Mouse (Mus musculus) midbrain, embryonic 12.5 days (tissue): ENCODE measurements around the gene Eif3k. TPM values are rescaled to one million over a fixed set of nuclear protein-coding genes. Genes with fewer than 3 reads are reported as not detected.

Experiments
- ATAC-seq: fragments of 200-750 bp; cut with Nextera tagmentation; 2 replicates; pipeline ENCODE4 v1.8.0; 2017; ENCODE audit warnings: low read depth, moderate TSS enrichment, moderate library complexity; ENCODE audit not compliant: low FRiP score
- H3K27ac ChIP-seq: fragments of 300-500 bp; sonication (generic); replicated peaks from 2 replicates; pipeline ENCODE4 v1.5.1; 2016; ENCODE audit warnings: mild to moderate bottlenecking
- H3K27me3 ChIP-seq: fragments of 300-500 bp; sonication (generic); 2 replicates; pipeline ENCODE4 v1.6.1; 2016; ENCODE audit warnings: mild to moderate bottlenecking
- H3K36me3 ChIP-seq: fragments of 300-500 bp; sonication (generic); 2 replicates; pipeline ENCODE4 v1.6.1; 2016
- H3K4me1 ChIP-seq: fragments of 300-500 bp; sonication (generic); 2 replicates; pipeline ENCODE4 v1.6.1; 2016
- H3K4me2 ChIP-seq: fragments of 300-500 bp; sonication (generic); replicated peaks from 2 replicates; pipeline ENCODE4 v1.6.1; 2016; ENCODE audit warnings: mild to moderate bottlenecking, moderate library complexity
- H3K4me3 ChIP-seq: fragments of 300-500 bp; sonication (generic); 2 replicates; pipeline ENCODE4 v1.5.1; 2016; ENCODE audit warnings: mild to moderate bottlenecking
- H3K9ac ChIP-seq: fragments of 300-500 bp; sonication (generic); replicated peaks from 2 replicates; pipeline ENCODE4 v1.6.1; 2016; ENCODE audit warnings: mild to moderate bottlenecking, moderate library complexity
- H3K9me3 ChIP-seq: fragments of 300-500 bp; sonication (generic); 2 replicates; pipeline ENCODE4 v1.6.1; 2016; ENCODE audit warnings: mild to moderate bottlenecking
- WGBS: fragments of 180-500 bp; shearing (Covaris S2); methylation state at CpG from one replicate; pipeline ENCODE4 v1.1.7; 2016; 5-methylcytosine and 5-hydroxymethylcytosine counted together
- polyA plus RNA-seq: library from polyadenylated mRNA; unstranded; fragments of >200 nt; fragmentation: Nextera tagmentation; extraction: Ambion mirVana; gene quantifications from 2 replicates; pipeline ENCODE4 v1.2.1, GENCODE M21; 2016

The Eif3k gene
- polyA plus RNA-seq, 1 experiment from 2014 or later = 335 TPM

DNA sequence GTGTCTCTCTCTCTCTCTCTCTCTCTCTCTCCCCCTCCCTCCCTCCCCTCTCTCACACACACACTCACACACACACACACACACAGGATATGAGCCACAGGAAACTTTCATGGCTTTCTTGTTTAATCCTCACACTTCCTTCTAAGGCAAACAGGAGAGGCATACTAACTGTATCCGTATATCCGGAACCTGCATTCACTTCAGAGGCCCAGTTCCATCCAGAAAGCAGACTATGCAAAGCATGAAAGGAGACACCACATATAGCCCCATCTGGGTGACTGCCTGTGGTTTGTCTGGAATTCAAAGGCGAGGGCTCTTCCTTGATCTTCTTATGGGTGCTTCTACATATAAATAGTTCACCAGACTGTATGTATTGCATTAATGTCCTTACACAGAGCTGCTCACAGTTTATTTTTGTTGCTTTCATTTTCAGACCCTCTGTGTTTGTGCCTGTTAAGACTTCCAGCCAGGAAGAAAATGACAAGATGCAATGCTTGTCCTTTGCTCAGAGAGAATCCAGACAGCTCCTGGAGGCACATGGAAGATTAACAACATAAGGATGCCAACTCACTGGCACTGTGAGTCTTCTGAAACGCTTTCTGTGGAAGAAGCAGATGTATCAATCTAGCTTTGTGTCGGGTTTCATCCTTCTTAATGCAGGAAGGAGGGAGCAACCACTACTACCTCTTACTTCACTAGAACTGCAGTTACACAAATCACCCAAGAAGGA, 38.0 kb downstream of the Eif3k start:
- H3K4me1 ChIP-seq = peaks cover 39% of the 10 kb centered on the region
- 0 out of 2 replicates have a peak, but pooled peaks cover 3% of the 10 kb centered on the region for H3K36me3 ChIP-seq
- 75% methylated on average over 5 of the region's 5 CpGs for WGBS
- ATAC-seq = no peak
- no peak overlapping the region for H3K9ac ChIP-seq
- H3K4me2 ChIP-seq = no peak overlapping the region
- no peaks in the 10 kb centered on the region for H3K27me3 ChIP-seq
- no peak overlapping the region for H3K4me3 ChIP-seq
- no peaks in the 10 kb centered on the region for H3K9me3 ChIP-seq
- H3K27ac ChIP-seq = no peak overlapping the region

DNA sequence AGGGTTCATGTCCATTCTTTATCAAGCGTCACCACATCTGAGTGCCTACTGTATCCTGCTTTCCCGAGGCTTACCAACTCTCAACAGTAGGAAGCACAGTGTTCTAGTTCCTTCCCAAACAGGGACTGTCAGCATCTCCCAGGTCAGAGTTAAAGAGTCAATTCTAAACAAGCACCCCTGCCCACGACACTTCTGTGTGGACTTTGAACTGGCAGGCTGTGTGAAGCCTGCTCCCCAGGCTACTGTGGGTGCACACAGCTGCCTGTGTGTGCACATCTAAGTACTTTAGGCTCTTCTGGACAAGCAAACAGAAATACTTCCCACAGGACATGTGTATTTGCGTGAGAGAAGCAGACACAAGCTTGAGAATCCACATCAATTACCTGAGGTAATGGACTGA, 40.1 kb downstream of the Eif3k start:
- H3K4me2 ChIP-seq = no peak overlapping the region
- peak overlapping the region; percentile 46; the same call in 1 of the 2 replicates for H3K27ac ChIP-seq
- 83% methylated on average over 4 of the region's 4 CpGs for WGBS
- no peak for ATAC-seq
- no peaks in the 10 kb centered on the region for H3K9me3 ChIP-seq
- H3K36me3 ChIP-seq = 0 out of 2 replicates have a peak, but pooled peaks cover 3% of the 10 kb centered on the region
- H3K4me1 ChIP-seq = peaks cover 38% of the 10 kb centered on the region
- H3K27me3 ChIP-seq = no peaks in the 10 kb centered on the region
- no peak overlapping the region for H3K4me3 ChIP-seq
- no peak overlapping the region for H3K9ac ChIP-seq

DNA sequence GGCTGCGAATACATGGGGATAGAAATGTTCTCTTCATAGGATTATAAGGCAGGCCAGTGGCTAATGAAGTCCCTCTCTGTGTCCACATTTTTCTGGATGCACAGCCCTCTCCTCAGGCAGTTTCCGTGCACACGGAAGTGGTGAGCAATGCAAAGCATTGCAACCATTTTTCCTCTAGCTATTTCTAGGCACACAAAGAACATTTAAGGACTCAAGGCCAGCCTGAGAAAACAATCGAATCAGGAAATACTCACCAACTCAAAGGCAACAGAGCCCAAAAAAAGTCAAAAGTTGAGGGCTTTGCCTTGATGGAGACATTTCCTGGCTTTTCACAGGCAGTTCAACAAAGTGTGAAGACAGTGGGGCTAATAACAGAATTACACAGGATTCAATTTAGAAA, 40.5 kb downstream of the Eif3k start:
- peaks cover 34% of the 10 kb centered on the region for H3K4me1 ChIP-seq
- H3K4me3 ChIP-seq = no peak overlapping the region
- H3K36me3 ChIP-seq = 0 out of 2 replicates have a peak, but pooled peaks cover 3% of the 10 kb centered on the region
- 83% methylated on average over 4 of the region's 4 CpGs for WGBS
- no peak overlapping the region for H3K9ac ChIP-seq
- ATAC-seq = no peak
- H3K4me2 ChIP-seq = no peak overlapping the region
- H3K27ac ChIP-seq = no peak overlapping the region; the same call in 1 of the 2 replicates
- H3K9me3 ChIP-seq = no peaks in the 10 kb centered on the region
- H3K27me3 ChIP-seq = no peaks in the 10 kb centered on the region

DNA sequence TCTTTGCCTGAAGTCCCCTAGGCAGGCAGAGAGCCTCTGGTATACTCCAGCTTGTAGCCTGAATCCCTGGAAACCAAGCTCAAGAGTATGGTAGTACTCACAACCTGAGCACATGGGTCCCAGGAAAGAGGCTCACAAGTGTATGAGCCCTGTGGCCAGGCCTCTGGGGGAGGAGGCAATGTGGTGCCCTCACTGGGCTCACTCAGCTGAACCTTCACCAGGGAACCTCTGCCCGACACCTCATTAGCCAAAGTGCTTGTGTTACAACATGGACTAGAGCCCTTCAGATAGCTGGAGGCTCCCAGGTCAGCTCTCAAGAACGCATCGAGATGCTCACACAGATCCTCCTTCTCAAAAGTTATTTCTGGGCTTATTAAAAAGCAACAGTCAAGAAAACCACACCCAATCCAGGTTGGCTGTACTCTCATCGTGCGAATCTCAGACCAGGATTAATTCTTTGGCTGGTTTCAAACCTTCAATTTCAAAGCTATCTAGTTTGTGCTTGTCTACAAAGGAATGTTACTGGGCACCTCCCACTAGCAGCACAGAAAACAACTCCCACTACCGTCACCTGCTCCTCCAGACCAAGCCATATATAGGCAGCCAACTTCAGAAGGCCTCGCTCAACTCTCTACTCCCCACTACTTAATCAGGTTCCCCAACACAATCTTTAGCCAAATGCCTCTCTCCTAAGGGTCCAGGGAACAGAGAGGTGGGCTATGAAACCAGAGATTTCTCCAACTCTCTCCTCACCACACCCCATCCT, 42.1 kb downstream of the Eif3k start:
- Histone ChIP-seq H3K4me3 (no peak overlapping the region), H3K4me1 (peaks cover 19% of the 10 kb centered on the region), H3K4me2 (no peak overlapping the region), H3K27ac (no peak overlapping the region), H3K9ac (no peak overlapping the region), H3K27me3 (no peaks in the 10 kb centered on the region), H3K36me3 (0 out of 2 replicates have a peak, but pooled peaks cover 3% of the 10 kb centered on the region), H3K9me3 (no peaks in the 10 kb centered on the region)
- 96% methylated on average over 7 of the region's 7 CpGs for WGBS
- ATAC-seq = no peak

DNA sequence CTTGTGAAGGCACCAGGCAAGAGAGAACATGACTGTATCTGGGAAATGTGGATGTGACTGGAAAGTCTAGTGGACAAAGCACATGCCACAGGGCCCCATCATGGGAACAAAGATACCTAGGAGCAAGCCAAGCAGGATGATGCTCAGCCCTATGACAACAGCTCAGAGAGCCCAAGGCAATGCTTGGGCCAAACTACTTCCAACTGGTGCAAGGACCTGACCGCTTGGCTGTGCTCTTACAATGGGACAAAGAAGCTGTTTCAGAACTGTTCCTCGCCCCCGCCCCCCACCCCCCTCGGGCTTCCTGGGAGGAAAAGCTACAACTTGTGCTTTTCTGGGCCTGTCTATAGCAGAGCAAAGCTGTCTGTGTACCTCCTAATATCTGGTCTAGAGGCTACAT, 43.0 kb downstream of the Eif3k start:
- Histone ChIP-seq H3K9ac (no peak overlapping the region), H3K36me3 (peaks cover 9% of the 10 kb centered on the region; the same call in 1 of the 2 replicates), H3K4me3 (no peak overlapping the region), H3K4me2 (no peak overlapping the region), H3K27ac (no peak overlapping the region), H3K27me3 (no peaks in the 10 kb centered on the region), H3K9me3 (no peaks in the 10 kb centered on the region), H3K4me1 (peaks cover 19% of the 10 kb centered on the region)
- WGBS = 62% methylated on average over 4 of the region's 4 CpGs
- ATAC-seq = no peak

DNA sequence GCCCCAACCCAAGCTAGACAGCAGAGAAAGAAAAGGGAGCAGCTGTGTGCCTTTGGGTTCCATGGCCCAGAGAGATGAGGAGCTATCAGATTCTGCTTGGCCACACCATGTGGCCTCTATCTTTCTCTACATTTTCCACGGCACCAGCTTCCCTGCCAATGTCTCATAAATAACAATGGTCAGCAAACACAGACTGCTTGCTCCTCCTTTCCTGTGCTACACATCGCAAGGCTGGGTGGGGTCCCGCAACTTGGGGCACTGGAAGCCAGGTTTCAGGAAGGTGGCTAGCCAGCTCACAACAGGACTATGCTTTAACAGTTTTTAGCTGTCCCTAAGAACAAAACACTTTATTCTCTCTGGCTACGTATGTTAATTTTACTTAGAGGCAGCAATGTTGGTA, 44.9 kb downstream of the Eif3k start:
- Histone ChIP-seq H3K27ac (peak overlapping the region; percentile 21; the same call in 1 of the 2 replicates), H3K9me3 (no peaks in the 10 kb centered on the region), H3K4me3 (no peak overlapping the region), H3K4me2 (no peak overlapping the region), H3K9ac (no peak overlapping the region), H3K36me3 (peaks cover 6% of the 10 kb centered on the region; the same call in 1 of the 2 replicates), H3K27me3 (no peaks in the 10 kb centered on the region), H3K4me1 (peaks cover 19% of the 10 kb centered on the region)
- 70% methylated on average over 4 of the region's 4 CpGs for WGBS
- no peak for ATAC-seq

DNA sequence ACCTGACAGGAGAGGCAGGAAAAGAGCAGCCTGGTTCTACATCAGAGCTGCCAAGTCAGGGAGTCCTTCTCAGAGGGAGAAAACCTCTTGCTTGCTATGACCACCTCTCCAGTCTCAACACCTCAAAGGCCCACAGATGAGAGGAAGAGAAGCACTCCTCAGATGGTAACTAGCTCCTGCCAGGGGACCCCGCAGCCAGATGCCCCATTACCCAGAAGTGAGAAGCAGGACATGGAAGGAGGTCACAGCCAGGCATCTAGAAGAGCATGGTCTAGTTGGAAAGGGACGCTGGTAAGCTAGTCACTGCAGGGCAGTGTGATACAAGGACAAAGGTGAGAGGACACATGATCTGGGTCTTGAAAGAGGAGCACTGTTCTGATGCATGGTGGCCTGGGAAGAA, 47.8 kb downstream of the Eif3k start:
- Histone ChIP-seq H3K9ac (no peak overlapping the region), H3K4me1 (peaks cover 26% of the 10 kb centered on the region), H3K36me3 (peaks cover 6% of the 10 kb centered on the region; the same call in 1 of the 2 replicates), H3K4me2 (no peak overlapping the region), H3K27me3 (no peaks in the 10 kb centered on the region), H3K27ac (no peak overlapping the region), H3K4me3 (no peak overlapping the region), H3K9me3 (no peaks in the 10 kb centered on the region)
- WGBS = 95% methylated on average over 2 of the region's 2 CpGs
- ATAC-seq = no peak

DNA sequence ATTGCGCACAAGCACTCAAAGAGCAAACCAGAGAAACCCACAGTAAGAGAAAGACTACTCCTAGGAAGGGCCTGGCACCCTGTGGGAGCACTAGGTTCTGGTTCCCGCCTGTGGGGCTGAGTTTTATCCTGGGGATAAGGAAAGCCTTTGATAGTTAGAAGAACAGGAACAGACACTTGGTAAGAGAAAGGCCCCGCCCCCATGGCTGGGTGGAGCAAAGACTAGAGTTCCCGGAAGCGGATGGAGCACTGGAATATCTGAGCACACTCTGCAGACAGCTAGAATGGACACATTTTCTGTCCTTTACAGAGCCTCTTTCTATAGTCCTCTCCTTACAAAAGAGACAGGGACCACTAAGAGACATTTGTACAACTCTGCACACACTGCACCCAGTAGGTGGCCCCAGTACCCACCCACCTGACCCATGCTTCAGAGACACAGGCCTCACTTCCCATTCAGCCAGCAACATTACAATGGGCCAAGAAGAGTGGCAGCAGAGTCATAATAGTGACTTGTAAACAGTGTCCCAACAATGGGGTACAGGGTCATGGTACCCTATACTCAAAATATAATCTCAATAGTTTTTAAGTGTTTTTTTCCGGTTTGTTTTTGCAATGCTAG, 49.1 kb downstream of the Eif3k start:
- H3K9me3 ChIP-seq = no peaks in the 10 kb centered on the region
- H3K4me1 ChIP-seq = peaks cover 24% of the 10 kb centered on the region; the same call in 1 of the 2 replicates
- WGBS = 82% methylated on average over 6 of the region's 6 CpGs
- H3K27ac ChIP-seq = no peak overlapping the region
- H3K36me3 ChIP-seq = peaks cover 6% of the 10 kb centered on the region; the same call in 1 of the 2 replicates
- H3K9ac ChIP-seq = no peak overlapping the region
- no peak for ATAC-seq
- no peak overlapping the region for H3K4me2 ChIP-seq
- no peaks in the 10 kb centered on the region for H3K27me3 ChIP-seq
- no peak overlapping the region for H3K4me3 ChIP-seq

DNA sequence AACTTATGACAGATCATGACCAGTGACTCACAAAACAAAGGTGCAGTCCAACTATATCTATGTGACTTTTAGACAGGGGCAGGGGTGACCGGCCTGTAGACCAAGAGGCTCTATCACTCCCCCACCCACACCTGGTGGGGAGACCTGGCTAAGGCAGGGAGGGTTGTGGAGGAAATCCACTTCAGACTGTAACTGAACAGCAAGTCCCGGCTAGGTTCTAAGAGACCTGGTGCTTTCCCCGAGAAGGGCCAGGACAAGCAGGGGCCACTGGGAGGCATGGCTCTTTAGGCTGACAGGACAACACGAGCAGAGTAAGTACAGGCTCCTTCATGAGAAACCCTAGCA, 50.0 kb downstream of the Eif3k start:
- H3K36me3 ChIP-seq = peaks cover 6% of the 10 kb centered on the region; the same call in 1 of the 2 replicates
- no peak overlapping the region for H3K27ac ChIP-seq
- H3K9me3 ChIP-seq = no peaks in the 10 kb centered on the region
- H3K4me1 ChIP-seq = peaks cover 17% of the 10 kb centered on the region; the same call in 1 of the 2 replicates
- no peak overlapping the region for H3K4me3 ChIP-seq
- no peaks in the 10 kb centered on the region for H3K27me3 ChIP-seq
- WGBS = 90% methylated on average over 4 of the region's 4 CpGs
- no peak overlapping the region for H3K4me2 ChIP-seq
- H3K9ac ChIP-seq = no peak overlapping the region
- ATAC-seq = no peak

DNA sequence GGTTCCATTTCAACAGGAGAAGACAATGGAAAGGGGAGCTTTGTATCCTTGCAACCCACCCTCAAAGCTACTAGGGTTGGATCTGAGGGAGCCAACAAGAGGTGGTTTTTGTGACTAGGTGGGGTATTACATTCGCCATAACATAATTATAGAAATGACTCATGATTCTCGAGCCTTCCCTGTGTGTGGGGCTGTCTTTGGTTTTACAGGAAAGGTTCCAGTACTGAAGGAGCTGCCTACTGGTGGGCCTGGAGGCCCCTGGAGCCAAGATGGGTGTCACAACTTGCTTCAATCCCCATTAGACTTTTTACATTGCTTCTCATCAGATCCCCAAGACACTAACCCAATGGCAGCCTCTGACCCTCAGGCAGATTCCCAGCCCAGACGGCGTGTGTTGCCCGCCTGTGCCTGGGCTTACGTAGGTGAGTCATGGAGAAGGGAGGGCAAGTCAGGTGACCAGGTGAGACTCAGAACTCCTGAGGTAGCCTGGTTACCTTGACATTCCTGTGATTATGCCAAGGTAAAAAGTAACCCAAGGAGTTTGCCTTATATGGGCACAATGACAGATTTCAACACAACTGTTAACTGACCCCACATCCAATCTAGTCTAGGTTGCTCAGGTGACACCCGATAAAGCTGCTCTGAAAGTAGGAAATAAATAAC, 50.5 kb downstream of the Eif3k start:
- H3K36me3 ChIP-seq = peaks cover 6% of the 10 kb centered on the region; the same call in 1 of the 2 replicates
- no peak overlapping the region for H3K4me2 ChIP-seq
- H3K27ac ChIP-seq = no peak overlapping the region
- no peaks in the 10 kb centered on the region for H3K9me3 ChIP-seq
- ATAC-seq = no peak
- H3K4me1 ChIP-seq = peaks cover 17% of the 10 kb centered on the region; the same call in 1 of the 2 replicates
- H3K4me3 ChIP-seq = no peak overlapping the region
- H3K27me3 ChIP-seq = no peaks in the 10 kb centered on the region
- no peak overlapping the region for H3K9ac ChIP-seq
- 93% methylated on average over 7 of the region's 7 CpGs for WGBS

DNA sequence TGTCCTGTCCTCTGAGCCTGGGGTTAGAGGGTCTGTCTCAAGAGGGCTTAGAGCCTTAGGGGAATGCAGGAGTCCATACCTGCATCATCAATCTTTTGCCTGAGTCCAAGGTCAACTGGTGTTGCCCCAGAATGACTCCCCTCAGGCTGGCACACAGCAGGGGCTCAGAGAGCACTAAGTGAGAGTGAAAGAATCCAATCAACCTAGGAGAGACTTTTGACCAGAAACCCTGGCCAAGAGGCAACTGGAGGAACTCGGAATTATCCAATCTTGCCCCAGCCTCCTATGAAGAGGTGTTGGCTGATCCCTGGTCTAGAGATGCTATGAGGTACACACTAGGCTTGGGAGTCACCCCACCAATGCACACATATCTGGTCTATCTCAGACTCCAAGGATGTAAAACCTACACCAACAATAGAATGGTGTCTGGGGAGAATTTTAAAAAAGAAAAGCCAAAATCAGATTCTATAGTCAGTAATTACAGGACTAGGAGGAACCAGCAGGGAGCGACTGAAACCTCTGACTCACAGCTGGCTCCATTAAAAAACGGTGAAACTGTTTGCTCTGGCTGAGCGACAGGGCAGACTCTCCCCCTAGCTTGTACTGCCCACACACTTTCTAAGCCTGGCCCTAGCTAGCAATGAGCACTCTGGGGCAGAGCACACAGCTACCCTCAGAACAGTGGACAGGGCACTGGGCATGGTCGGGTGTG, 51.2 kb downstream of the Eif3k start:
- Histone ChIP-seq H3K36me3 (peaks cover 6% of the 10 kb centered on the region; the same call in 1 of the 2 replicates), H3K9me3 (no peaks in the 10 kb centered on the region), H3K27me3 (no peaks in the 10 kb centered on the region), H3K4me3 (no peak overlapping the region), H3K27ac (no peak overlapping the region), H3K9ac (no peak overlapping the region), H3K4me1 (peaks cover 23% of the 10 kb centered on the region), H3K4me2 (no peak overlapping the region)
- 57% methylated on average over 5 of the region's 5 CpGs for WGBS
- no peak for ATAC-seq
